Mouse (Mus musculus) hindbrain, postnatal 0 days (tissue): Measurements from ENCODE around the gene Tppp2. TPM values are rescaled to one million over a fixed set of nuclear protein-coding genes. Genes with fewer than 3 reads are reported as not detected.

Experiments
- ATAC-seq: fragments of 200-750 bp; cut with Nextera tagmentation; 2 replicates; pipeline ENCODE4 v1.8.0; 2017; ENCODE audit warnings: mild to moderate bottlenecking, moderate TSS enrichment, moderate library complexity
- DNase-seq: peaks from one replicate; pipeline ENCODE4 v3.0.0-alpha.2; 2015; ENCODE audit warnings: low spot score
- H3K27ac ChIP-seq: fragments of 300-500 bp; sonication (generic); 2 replicates; pipeline ENCODE4 v1.5.1; 2014; ENCODE audit warnings: mild to moderate bottlenecking
- H3K27me3 ChIP-seq: fragments of 300-500 bp; sonication (generic); 2 replicates; pipeline ENCODE4 v1.6.1; 2014; ENCODE audit warnings: low read length, mixed read lengths; ENCODE audit not compliant: insufficient read depth
- H3K36me3 ChIP-seq: fragments of 300-500 bp; sonication (generic); 2 replicates; pipeline ENCODE4 v1.6.1; 2014; ENCODE audit warnings: low read length, mixed read lengths; ENCODE audit not compliant: insufficient read depth
- H3K4me1 ChIP-seq: fragments of 300-500 bp; sonication (generic); 2 replicates; pipeline ENCODE4 v1.6.1; 2014; ENCODE audit warnings: antibody characterized with exemption, low read length, mixed read lengths; ENCODE audit not compliant: insufficient read depth
- H3K4me2 ChIP-seq: fragments of 300-500 bp; sonication (generic); 2 replicates; pipeline ENCODE4 v1.6.1; 2014; ENCODE audit warnings: low read depth, mild to moderate bottlenecking, low read length, moderate library complexity, mixed read lengths
- H3K4me3 ChIP-seq: fragments of 300-500 bp; sonication (generic); 2 replicates; pipeline ENCODE4 v1.5.1; 2014; ENCODE audit warnings: low read length
- H3K9ac ChIP-seq: fragments of 300-500 bp; sonication (generic); replicated peaks from 2 replicates; pipeline ENCODE4 v1.6.1; 2014; ENCODE audit warnings: mild to moderate bottlenecking, low read length, moderate library complexity, mixed read lengths
- H3K9me3 ChIP-seq: fragments of 300-500 bp; sonication (generic); 2 replicates; pipeline ENCODE4 v1.6.1; 2016; ENCODE audit warnings: low read length, mixed read lengths
- CTCF ChIP-seq: IDR thresholded peaks from 2 replicates; pipeline ENCODE4 v1.5.1; 2016; ENCODE audit warnings: antibody characterized with exemption, control low read depth, low read depth
- WGBS: fragments of 180-500 bp; shearing (Covaris S2); extraction: QIAGEN DNeasy Blood & Tissue Kit; methylation state at CpG from one replicate; pipeline ENCODE4 v1.1.7; 2014; 5-methylcytosine and 5-hydroxymethylcytosine counted together
- polyA plus RNA-seq: library from polyadenylated mRNA; unstranded; fragments of >200 nt; fragmentation: Nextera tagmentation; extraction: Ambion mirVana; gene quantifications from 2 replicates; pipeline ENCODE4 v1.2.1, GENCODE M21; 2015
- total RNA-seq: library from RNA; depleted of rRNA; stranded (reverse); fragments of >200 nt; gene quantifications from 2 replicates; pipeline ENCODE4 v1.2.3, GENCODE M21; 2014; rRNA removed

The Tppp2 gene
- total RNA-seq (not detected in 2 replicates), polyA plus RNA-seq (not detected in 2 replicates)

- H3K27ac ChIP-seq, result no peak within 1 kb of the TSS
- peaks cover 11% of the 10 kb centered on the region; the same call in 1 of the 2 replicates for H3K4me1 ChIP-seq
- no peak within 1 kb of the TSS for H3K9ac ChIP-seq
- H3K9me3 ChIP-seq, result no peaks in the 10 kb centered on the region
- ATAC-seq (no peak), DNase-seq (no peak)
- no peak within 1 kb of the TSS for H3K4me3 ChIP-seq
- no peak within 1 kb of the TSS for H3K4me2 ChIP-seq
- H3K36me3 ChIP-seq, result no peaks in the 10 kb centered on the region
- no peaks in the 10 kb centered on the region for H3K27me3 ChIP-seq
- no peak for TF ChIP-seq CTCF
- WGBS, result 95% methylated on average over 4 of the region's 4 CpGs
Observed at GRCm38 (mm10) chr14:51918125-51918524, at the start of gene Tppp2. Gene Tppp2 (plus strand): TSS chr14:51918425.

- WGBS, result 71% methylated on average over 2 of the region's 2 CpGs
Observed at GRCm38 (mm10) chr14:51870756-51871155, 47.5 kb upstream of the Tppp2 start.

GRCm38 (mm10) chr14:51871741-51872140 is 46.5 kb upstream of the Tppp2 start:
- no peaks in the 10 kb centered on the region for H3K27me3 ChIP-seq
- no peak overlapping the region for H3K4me2 ChIP-seq
- DNase-seq (no peak), ATAC-seq (no peak)
- TF ChIP-seq CTCF, result no peak
- H3K36me3 ChIP-seq, result no peaks in the 10 kb centered on the region
- 69% methylated on average over 9 of the region's 9 CpGs for WGBS
- no peaks in the 10 kb centered on the region for H3K4me1 ChIP-seq
- H3K9ac ChIP-seq, result no peak overlapping the region
- H3K4me3 ChIP-seq, result no peak overlapping the region
- no peaks in the 10 kb centered on the region for H3K9me3 ChIP-seq
- no peak overlapping the region for H3K27ac ChIP-seq

More at GRCm38 (mm10) chr14:51870756-51871155, 47.5 kb upstream of the Tppp2 start:
- no peak for TF ChIP-seq CTCF
- H3K4me3 ChIP-seq, result no peak overlapping the region
- DNase-seq (no peak), ATAC-seq (no peak)
- H3K4me2 ChIP-seq, result no peak overlapping the region
- H3K4me1 ChIP-seq, result no peaks in the 10 kb centered on the region
- H3K9me3 ChIP-seq, result no peaks in the 10 kb centered on the region
- no peaks in the 10 kb centered on the region for H3K36me3 ChIP-seq
- no peaks in the 10 kb centered on the region for H3K27me3 ChIP-seq
- no peak overlapping the region for H3K27ac ChIP-seq
- no peak overlapping the region for H3K9ac ChIP-seq

- Histone ChIP-seq H3K27me3 (no peaks in the 10 kb centered on the region), H3K4me2 (no peak overlapping the region), H3K4me3 (no peak overlapping the region), H3K36me3 (no peaks in the 10 kb centered on the region), H3K9me3 (no peaks in the 10 kb centered on the region), H3K4me1 (no peaks in the 10 kb centered on the region), H3K27ac (no peak overlapping the region), H3K9ac (no peak overlapping the region)
- WGBS, result 89% methylated on average over 3 of the region's 3 CpGs
- ATAC-seq (no peak), DNase-seq (no peak)
- no peak for TF ChIP-seq CTCF
Observed at GRCm38 (mm10) chr14:51877517-51877916, 40.7 kb upstream of the Tppp2 start.

GRCm38 (mm10) chr14:51883527-51884030 is 34.6 kb upstream of the Tppp2 start:
- WGBS, result 0% methylated on average over 4 of the region's 4 CpGs
- no peak; the same call in 1 of the 2 replicates for TF ChIP-seq CTCF
- Histone ChIP-seq H3K4me3 (peak overlapping the region; percentile 61), H3K36me3 (peaks cover 3% of the 10 kb centered on the region; the same call in 1 of the 2 replicates), H3K4me2 (peak overlapping the region; percentile 64), H3K27me3 (no peaks in the 10 kb centered on the region), H3K9me3 (no peaks in the 10 kb centered on the region), H3K9ac (peak overlapping the region; percentile 46; the same call in 1 of the 2 replicates), H3K27ac (peak overlapping the region; percentile 60; the same call in 1 of the 2 replicates), H3K4me1 (peaks cover 5% of the 10 kb centered on the region; the same call in 1 of the 2 replicates)
- DNase-seq, result peak; percentile 87
- peak; percentile 34 for ATAC-seq

- H3K27me3 ChIP-seq, result no peaks in the 10 kb centered on the region
- under 1% methylated on average over 14 of the region's 14 CpGs for WGBS
- peak; percentile 57 for DNase-seq
- H3K4me3 ChIP-seq, result peak overlapping the region; percentile 61
- H3K9me3 ChIP-seq, result no peaks in the 10 kb centered on the region
- no peak for TF ChIP-seq CTCF
- H3K9ac ChIP-seq, result peak overlapping the region; percentile 46
- H3K4me1 ChIP-seq, result peaks cover 5% of the 10 kb centered on the region; the same call in 1 of the 2 replicates
- H3K27ac ChIP-seq, result peak overlapping the region; percentile 60; the same call in 1 of the 2 replicates
- peaks cover 7% of the 10 kb centered on the region for H3K36me3 ChIP-seq
- peak overlapping the region; percentile 64 for H3K4me2 ChIP-seq
- ATAC-seq, result peak; percentile 0; the same call in 1 of the 2 replicates
Observed at GRCm38 (mm10) chr14:51884031-51884544, 34.1 kb upstream of the Tppp2 start.
